Mouse (Mus musculus) megakaryocyte, embryonic 14.5 days (primary cell): ENCODE results near the gene Clpb. TPM values are rescaled to one million over a fixed set of nuclear protein-coding genes. Genes with fewer than 3 reads are reported as not detected.

ENCODE experiments used
- H3K27me3 ChIP-seq: replicated peaks from 2 replicates; pipeline ENCODE3; 2012; ENCODE audit warnings: inconsistent platforms
- H3K36me3 ChIP-seq: replicated peaks from 2 replicates; pipeline ENCODE3; 2012; ENCODE audit warnings: low read length, inconsistent platforms, mixed read lengths
- H3K4me1 ChIP-seq: 2 replicates; pipeline ENCODE4 v1.6.1; 2012; ENCODE audit warnings: inconsistent platforms
- H3K4me3 ChIP-seq: replicated peaks from 2 replicates; pipeline ENCODE3; 2012; ENCODE audit warnings: moderate library complexity, mild to moderate bottlenecking, inconsistent platforms
- H3K9me3 ChIP-seq: 2 replicates; pipeline ENCODE4 v1.6.1; 2012; ENCODE audit warnings: inconsistent platforms
- FLI1 ChIP-seq: IDR thresholded peaks from 2 replicates; pipeline ENCODE4 v1.6.1; 2012; ENCODE audit warnings: low read length, inconsistent platforms, mixed read lengths
- GATA1 ChIP-seq: IDR thresholded peaks from 3 replicates; pipeline ENCODE4 v1.6.1; 2012; ENCODE audit warnings: mixed read lengths, low read length, inconsistent platforms, borderline replicate concordance
- polyA plus RNA-seq: library from polyadenylated mRNA; stranded (reverse); fragments of >175 nt; gene quantifications from 2 replicates; pipeline ENCODE4 v1.2.3, GENCODE M21; 2012; ENCODE audit warnings: low replicate concordance; ENCODE audit not compliant: insufficient read depth

The Clpb gene
- polyA plus RNA-seq, 1 experiment, result 18.4 TPM

DNA sequence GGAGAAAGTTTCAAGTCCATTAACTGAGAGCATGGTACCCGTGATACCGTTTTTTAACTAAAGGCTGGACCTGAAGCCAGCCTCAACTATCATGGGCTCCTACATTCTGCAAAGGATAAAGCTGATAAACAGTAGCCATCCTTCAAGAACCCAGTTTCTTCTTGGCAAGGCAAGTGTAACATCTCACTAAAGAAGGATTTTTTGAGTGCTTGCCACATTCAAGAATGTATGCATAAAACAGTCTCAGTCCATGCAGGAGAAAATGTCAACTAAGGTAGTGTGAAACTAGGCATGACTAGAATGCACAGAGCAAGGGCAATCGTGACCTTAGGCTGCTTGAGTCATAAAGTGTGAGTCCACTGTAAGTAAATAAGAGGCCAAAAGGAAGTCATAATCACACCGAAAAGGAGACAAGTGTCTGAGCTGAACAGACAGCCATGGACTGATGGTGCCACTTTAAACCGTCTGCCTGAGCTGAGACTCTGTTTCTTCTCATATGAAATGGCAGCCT lies 51.7 kb downstream of the Clpb start:
- H3K4me1 ChIP-seq, result peaks cover 5% of the 10 kb centered on the region; the same call in 1 of the 2 replicates
- TF ChIP-seq FLI1 (no peak), GATA1 (no peak)
- H3K36me3 ChIP-seq, result peaks cover 4% of the 10 kb centered on the region
- no peaks in the 10 kb centered on the region for H3K9me3 ChIP-seq
- no peaks in the 10 kb centered on the region for H3K27me3 ChIP-seq
- no peak overlapping the region for H3K4me3 ChIP-seq

DNA sequence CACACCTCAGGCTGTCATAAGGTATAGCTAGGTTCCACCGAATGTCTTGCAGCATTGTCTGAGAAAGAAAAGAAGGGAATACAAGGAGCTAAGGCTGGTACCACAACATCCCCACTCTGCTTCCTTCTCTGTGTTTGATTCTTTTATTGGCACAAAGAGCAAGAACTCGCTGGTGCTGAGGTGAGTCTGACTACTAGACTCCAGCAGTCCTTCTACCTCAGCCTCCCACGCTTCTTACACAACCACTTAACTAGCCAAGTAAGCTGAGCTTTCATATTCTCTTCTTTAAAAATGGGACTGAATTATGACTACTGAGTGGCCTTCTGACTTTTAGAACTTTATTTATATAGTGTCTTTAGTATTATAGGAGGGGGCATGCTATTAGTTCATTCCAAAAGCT lies 56.9 kb downstream of the Clpb start:
- H3K36me3 ChIP-seq, result peaks cover 28% of the 10 kb centered on the region
- H3K9me3 ChIP-seq, result no peaks in the 10 kb centered on the region
- peaks cover 12% of the 10 kb centered on the region for H3K4me1 ChIP-seq
- H3K4me3 ChIP-seq, result no peak overlapping the region
- TF ChIP-seq GATA1 (no peak), FLI1 (no peak)
- no peaks in the 10 kb centered on the region for H3K27me3 ChIP-seq

GRCm38 (mm10) chr7:101725081-101725480 lies 61.6 kb downstream of the Clpb start:
- H3K4me1 ChIP-seq, result peaks cover 14% of the 10 kb centered on the region
- peaks cover 6% of the 10 kb centered on the region; the same call in 1 of the 2 replicates for H3K9me3 ChIP-seq
- peaks cover 39% of the 10 kb centered on the region for H3K36me3 ChIP-seq
- H3K4me3 ChIP-seq, result no peak overlapping the region
- TF ChIP-seq GATA1 (no peak), FLI1 (no peak)
- H3K27me3 ChIP-seq, result no peaks in the 10 kb centered on the region

DNA sequence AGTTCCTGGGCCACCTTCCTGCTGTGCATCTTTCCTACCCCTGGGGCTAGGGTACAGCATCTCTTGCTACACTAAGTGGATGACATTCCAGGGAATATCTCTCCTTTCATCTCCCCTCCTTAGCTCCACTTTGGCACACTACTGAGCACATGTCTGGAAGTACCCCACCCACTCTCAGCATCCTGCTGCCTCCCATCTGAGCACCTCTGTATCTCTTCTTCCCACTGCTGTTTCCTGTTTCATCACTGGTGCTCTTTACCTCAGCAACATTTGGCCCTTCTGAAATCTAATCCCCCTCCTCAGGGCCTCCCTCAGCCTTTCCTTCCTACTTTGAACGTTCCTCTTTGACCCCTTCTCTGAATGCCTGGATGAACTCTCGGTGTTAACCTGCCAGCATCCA lies 63.5 kb downstream of the Clpb start:
- Histone ChIP-seq H3K36me3 (peaks cover 39% of the 10 kb centered on the region), H3K4me1 (peaks cover 15% of the 10 kb centered on the region)

DNA sequence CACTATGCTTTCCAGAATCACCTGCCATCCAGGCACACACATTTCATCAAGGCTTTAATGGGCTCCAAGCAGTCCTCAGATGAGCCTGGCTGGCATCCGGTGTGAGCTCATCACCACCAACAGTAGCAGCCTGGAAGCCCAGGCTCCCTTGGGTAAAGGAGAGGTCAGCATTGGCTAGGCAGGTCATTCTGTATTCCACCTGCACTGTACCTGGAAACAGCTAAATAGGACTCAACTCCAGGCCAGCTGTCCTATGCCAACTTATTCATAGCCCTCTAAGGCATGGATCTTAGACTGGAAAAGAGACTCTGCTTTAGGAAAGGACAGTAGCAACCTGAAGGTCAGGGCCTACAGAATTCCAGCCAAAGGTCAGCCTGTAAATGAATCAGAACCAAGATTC lies 68.7 kb downstream of the Clpb start:
- Histone ChIP-seq H3K4me3 (no peak overlapping the region), H3K27me3 (no peaks in the 10 kb centered on the region), H3K4me1 (peaks cover 23% of the 10 kb centered on the region), H3K36me3 (peaks cover 18% of the 10 kb centered on the region), H3K9me3 (peaks cover 6% of the 10 kb centered on the region; the same call in 1 of the 2 replicates)
- TF ChIP-seq GATA1, result no peak
- TF ChIP-seq FLI1, result no peak

More for the DNA sequence above, 63.5 kb downstream of the Clpb start:
- Histone ChIP-seq H3K27me3 (no peaks in the 10 kb centered on the region), H3K9me3 (peaks cover 6% of the 10 kb centered on the region; the same call in 1 of the 2 replicates), H3K4me3 (no peak overlapping the region)
- TF ChIP-seq FLI1, result no peak
- TF ChIP-seq GATA1, result no peak

DNA sequence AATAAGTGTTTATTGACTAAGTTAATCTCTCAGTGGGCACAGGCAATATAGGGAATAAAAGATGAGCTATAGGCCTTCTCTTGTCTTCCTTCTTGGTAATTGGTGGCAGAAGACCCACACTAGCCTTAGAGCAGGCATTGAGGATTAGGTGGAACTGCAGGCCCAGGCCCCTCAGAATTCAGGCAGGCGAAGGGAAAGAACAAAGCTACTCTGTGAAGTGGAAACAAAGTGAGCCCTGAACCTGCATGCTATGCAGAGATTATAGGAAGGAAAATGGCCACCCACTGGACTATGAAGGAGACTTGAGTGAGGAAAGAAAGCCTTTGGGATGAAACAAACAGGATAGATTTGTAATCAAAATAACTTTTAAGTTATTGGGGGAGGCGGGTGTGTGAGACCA lies 69.6 kb downstream of the Clpb start:
- Histone ChIP-seq H3K4me1 (peaks cover 30% of the 10 kb centered on the region), H3K36me3 (peaks cover 9% of the 10 kb centered on the region), H3K27me3 (no peaks in the 10 kb centered on the region), H3K9me3 (no peaks in the 10 kb centered on the region), H3K4me3 (no peak overlapping the region)
- TF ChIP-seq FLI1 (no peak), GATA1 (no peak)

GRCm38 (mm10) chr7:101735297-101735696 lies 71.9 kb downstream of the Clpb start:
- Histone ChIP-seq H3K27me3 (no peaks in the 10 kb centered on the region), H3K9me3 (no peaks in the 10 kb centered on the region), H3K36me3 (peaks cover 8% of the 10 kb centered on the region), H3K4me1 (peaks cover 44% of the 10 kb centered on the region), H3K4me3 (no peak overlapping the region)
- TF ChIP-seq GATA1 (no peak), FLI1 (no peak)

DNA sequence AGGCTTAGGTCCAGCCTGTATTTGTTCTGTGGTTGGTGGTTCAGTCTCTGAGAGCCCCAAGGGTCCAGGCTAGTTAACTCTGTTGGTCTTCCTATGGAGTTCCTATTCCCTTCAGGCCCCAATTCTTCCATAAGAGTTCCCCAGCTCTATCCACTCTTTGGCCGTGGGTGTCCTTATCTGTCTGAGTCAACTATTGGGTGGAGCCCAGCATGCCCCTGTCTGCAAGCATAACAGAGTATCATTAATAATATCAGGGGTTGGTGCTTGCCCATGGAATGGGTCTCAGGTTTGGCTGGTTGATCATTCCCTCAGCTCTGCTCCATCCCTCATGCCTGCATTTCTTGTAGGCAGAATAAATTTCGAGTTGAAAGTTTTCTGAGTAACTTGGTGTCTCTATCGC lies 74.3 kb downstream of the Clpb start:
- Histone ChIP-seq H3K4me1 (peaks cover 39% of the 10 kb centered on the region), H3K27me3 (no peaks in the 10 kb centered on the region), H3K4me3 (no peak overlapping the region), H3K9me3 (no peaks in the 10 kb centered on the region), H3K36me3 (peaks cover 8% of the 10 kb centered on the region)
- no peak for TF ChIP-seq FLI1
- TF ChIP-seq GATA1, result no peak

GRCm38 (mm10) chr7:101739602-101740001 lies 76.2 kb downstream of the Clpb start:
- TF ChIP-seq GATA1, result no peak
- TF ChIP-seq FLI1, result no peak
- Histone ChIP-seq H3K36me3 (peaks cover 6% of the 10 kb centered on the region), H3K9me3 (no peaks in the 10 kb centered on the region), H3K27me3 (no peaks in the 10 kb centered on the region), H3K4me1 (peaks cover 50% of the 10 kb centered on the region), H3K4me3 (no peak overlapping the region)

- Histone ChIP-seq H3K4me1 (peaks cover 47% of the 10 kb centered on the region), H3K36me3 (peaks cover 12% of the 10 kb centered on the region), H3K9me3 (no peaks in the 10 kb centered on the region), H3K27me3 (no peaks in the 10 kb centered on the region), H3K4me3 (no peak overlapping the region)
- no peak for TF ChIP-seq FLI1
- TF ChIP-seq GATA1, result no peak
Observed at GRCm38 (mm10) chr7:101743487-101743886, 80.1 kb downstream of the Clpb start.
